Mouse (Mus musculus) stomach, embryonic 16.5 days (tissue): ENCODE measurements around the gene Primpol. TPM values are rescaled to one million over a fixed set of nuclear protein-coding genes. Genes with fewer than 3 reads are reported as not detected.

Source experiments
- ATAC-seq: fragments of 200-750 bp; cut with Nextera tagmentation; 2 replicates; pipeline ENCODE4 v1.8.0; 2017; ENCODE audit warnings: moderate number of reproducible peaks, moderate TSS enrichment; ENCODE audit not compliant: insufficient read depth, low FRiP score
- H3K27ac ChIP-seq: fragments of 300-500 bp; sonication (generic); 2 replicates; pipeline ENCODE4 v1.5.1; 2014; ENCODE audit warnings: low read length
- H3K27me3 ChIP-seq: fragments of 300-500 bp; sonication (generic); 2 replicates; pipeline ENCODE4 v1.6.1; 2014; ENCODE audit warnings: low read length, control low read depth, mixed read lengths; ENCODE audit not compliant: control insufficient read depth, insufficient read depth
- H3K36me3 ChIP-seq: fragments of 300-500 bp; sonication (generic); 2 replicates; pipeline ENCODE4 v1.6.1; 2014; ENCODE audit warnings: low read length; ENCODE audit not compliant: control insufficient read depth, insufficient read depth
- H3K4me1 ChIP-seq: fragments of 300-500 bp; sonication (generic); 2 replicates; pipeline ENCODE4 v1.6.1; 2014; ENCODE audit warnings: low read length, control low read depth, mixed read lengths; ENCODE audit not compliant: control insufficient read depth, insufficient read depth
- H3K4me2 ChIP-seq: fragments of 300-500 bp; sonication (generic); 2 replicates; pipeline ENCODE4 v1.6.1; 2014; ENCODE audit warnings: low read depth, low read length, mixed read lengths
- H3K4me3 ChIP-seq: fragments of 300-500 bp; sonication (generic); replicated peaks from 2 replicates; pipeline ENCODE4 v1.5.1; 2014; ENCODE audit warnings: mild to moderate bottlenecking, low read length
- H3K9ac ChIP-seq: fragments of 300-500 bp; sonication (generic); 2 replicates; pipeline ENCODE4 v1.6.1; 2014; ENCODE audit warnings: low read length
- H3K9me3 ChIP-seq: fragments of 300-500 bp; sonication (generic); replicated peaks from 2 replicates; pipeline ENCODE4 v1.6.1; 2016; ENCODE audit warnings: low read length, control low read depth; ENCODE audit not compliant: control insufficient read depth
- WGBS: fragments of 180-500 bp; shearing (Covaris S2); extraction: QIAGEN DNeasy Blood & Tissue Kit; methylation state at CpG from one replicate; pipeline ENCODE4 v1.1.7; 2014; 5-methylcytosine and 5-hydroxymethylcytosine counted together
- polyA plus RNA-seq: library from polyadenylated mRNA; unstranded; fragments of >200 nt; fragmentation: Nextera tagmentation; extraction: Ambion mirVana; gene quantifications from 2 replicates; pipeline ENCODE4 v1.2.1, GENCODE M21; 2015

Gene Primpol
- 13.1 and 14.6 TPM in 2 replicates for polyA plus RNA-seq

- under 1% methylated on average over 52 of the region's 54 CpGs for WGBS
- peak within 1 kb of the TSS; percentile 88 for H3K9ac ChIP-seq
- H3K27me3 ChIP-seq, result no peaks in the 10 kb centered on the region
- H3K27ac ChIP-seq, result peak within 1 kb of the TSS; percentile 91
- peak within 1 kb of the TSS; percentile 90 for H3K4me3 ChIP-seq
- no peaks in the 10 kb centered on the region for H3K36me3 ChIP-seq
- H3K4me1 ChIP-seq, result peaks cover 27% of the 10 kb centered on the region
- ATAC-seq, result peak; percentile 98
- peak within 1 kb of the TSS; percentile 99 for H3K4me2 ChIP-seq
- no peaks in the 10 kb centered on the region for H3K9me3 ChIP-seq
Measured at GRCm38 (mm10) chr8:46616879-46617689, at the start of gene Primpol, which contains the start of gene Casp3. Gene Primpol, minus strand, starts transcription at chr8:46617212. Gene Casp3, plus strand, starts transcription at chr8:46617291.

DNA sequence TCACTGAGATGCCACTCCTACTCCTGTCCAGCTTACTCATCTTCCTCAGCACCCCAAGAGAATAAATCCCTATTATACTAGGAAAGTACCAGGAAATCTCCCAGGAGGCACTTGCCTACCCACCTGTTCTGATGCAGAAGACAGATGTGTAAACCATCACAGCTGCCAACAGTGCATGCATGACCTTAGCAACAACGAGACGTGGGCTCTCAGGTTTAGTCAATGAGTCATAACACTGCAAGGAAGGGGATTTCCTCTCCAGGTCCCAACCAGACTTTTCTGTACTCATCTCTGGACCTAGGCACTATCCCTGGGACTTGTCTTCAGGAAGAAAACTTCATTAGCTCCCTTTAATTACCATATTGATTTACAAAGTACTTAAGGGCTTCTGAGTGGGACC is 38.9 kb upstream of the Primpol start:
- H3K27me3 ChIP-seq, result no peaks in the 10 kb centered on the region
- no peaks in the 10 kb centered on the region for H3K9me3 ChIP-seq
- H3K36me3 ChIP-seq, result no peaks in the 10 kb centered on the region
- H3K27ac ChIP-seq, result no peak overlapping the region
- no peak overlapping the region for H3K4me2 ChIP-seq
- no peak overlapping the region for H3K4me3 ChIP-seq
- H3K9ac ChIP-seq, result no peak overlapping the region
- no peaks in the 10 kb centered on the region for H3K4me1 ChIP-seq
- ATAC-seq, result no peak
- WGBS, result 46% methylated on average over 2 of the region's 2 CpGs

DNA sequence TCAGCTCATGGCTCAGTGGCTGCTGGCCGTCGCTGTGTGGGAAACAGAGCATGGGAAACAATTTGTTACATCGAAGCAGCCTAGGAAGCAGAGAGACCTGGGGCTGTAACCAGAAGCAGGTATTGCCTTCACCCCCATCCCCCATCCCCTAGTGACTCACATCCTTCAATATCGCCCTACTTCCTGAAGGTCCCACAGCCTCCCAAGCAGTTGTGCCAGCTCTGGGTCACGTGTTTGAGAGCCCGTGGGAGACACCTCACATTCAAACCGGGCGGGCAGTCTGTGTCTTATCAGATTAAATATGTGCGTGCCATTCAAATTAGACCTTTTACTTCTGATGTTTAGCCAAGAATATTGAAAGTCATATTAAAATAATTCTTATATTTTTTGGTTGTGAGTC is 34.9 kb upstream of the Primpol start:
- H3K9me3 ChIP-seq, result no peaks in the 10 kb centered on the region
- no peak overlapping the region for H3K27ac ChIP-seq
- H3K4me2 ChIP-seq, result no peak overlapping the region
- H3K4me3 ChIP-seq, result no peak overlapping the region
- 62% methylated on average over 9 of the region's 9 CpGs for WGBS
- H3K36me3 ChIP-seq, result no peaks in the 10 kb centered on the region
- no peaks in the 10 kb centered on the region for H3K4me1 ChIP-seq
- no peaks in the 10 kb centered on the region for H3K27me3 ChIP-seq
- no peak overlapping the region for H3K9ac ChIP-seq
- peak; percentile 64; the same call in 1 of the 2 replicates for ATAC-seq

- WGBS, result 75% methylated on average over 4 of the region's 4 CpGs
- Histone ChIP-seq H3K27me3 (no peaks in the 10 kb centered on the region), H3K9ac (no peak overlapping the region), H3K27ac (no peak overlapping the region), H3K4me3 (no peak overlapping the region), H3K4me1 (no peaks in the 10 kb centered on the region), H3K36me3 (no peaks in the 10 kb centered on the region), H3K9me3 (no peaks in the 10 kb centered on the region), H3K4me2 (no peak overlapping the region)
- no peak for ATAC-seq
Measured at GRCm38 (mm10) chr8:46648421-46648820, 31.4 kb upstream of the Primpol start.

- Histone ChIP-seq H3K4me1 (no peaks in the 10 kb centered on the region), H3K36me3 (0 out of 2 replicates have a peak, but pooled peaks cover 5% of the 10 kb centered on the region), H3K4me2 (no peak overlapping the region), H3K9me3 (no peaks in the 10 kb centered on the region), H3K9ac (no peak overlapping the region), H3K27me3 (no peaks in the 10 kb centered on the region), H3K27ac (no peak overlapping the region), H3K4me3 (no peak overlapping the region)
- ATAC-seq, result no peak
- WGBS, result 76% methylated on average over 5 of the region's 5 CpGs
Measured at GRCm38 (mm10) chr8:46641272-46641671, 24.3 kb upstream of the Primpol start.

- ATAC-seq, result no peak
- no peak overlapping the region for H3K4me2 ChIP-seq
- no peaks in the 10 kb centered on the region for H3K4me1 ChIP-seq
- no peak overlapping the region for H3K4me3 ChIP-seq
- H3K27ac ChIP-seq, result no peak overlapping the region
- no peaks in the 10 kb centered on the region for H3K27me3 ChIP-seq
- H3K36me3 ChIP-seq, result peaks cover 11% of the 10 kb centered on the region; the same call in 1 of the 2 replicates
- no peak overlapping the region for H3K9ac ChIP-seq
- no peaks in the 10 kb centered on the region for H3K9me3 ChIP-seq
- 65% methylated on average over 5 of the region's 5 CpGs for WGBS
Measured at GRCm38 (mm10) chr8:46639852-46640251, 22.8 kb upstream of the Primpol start.

DNA sequence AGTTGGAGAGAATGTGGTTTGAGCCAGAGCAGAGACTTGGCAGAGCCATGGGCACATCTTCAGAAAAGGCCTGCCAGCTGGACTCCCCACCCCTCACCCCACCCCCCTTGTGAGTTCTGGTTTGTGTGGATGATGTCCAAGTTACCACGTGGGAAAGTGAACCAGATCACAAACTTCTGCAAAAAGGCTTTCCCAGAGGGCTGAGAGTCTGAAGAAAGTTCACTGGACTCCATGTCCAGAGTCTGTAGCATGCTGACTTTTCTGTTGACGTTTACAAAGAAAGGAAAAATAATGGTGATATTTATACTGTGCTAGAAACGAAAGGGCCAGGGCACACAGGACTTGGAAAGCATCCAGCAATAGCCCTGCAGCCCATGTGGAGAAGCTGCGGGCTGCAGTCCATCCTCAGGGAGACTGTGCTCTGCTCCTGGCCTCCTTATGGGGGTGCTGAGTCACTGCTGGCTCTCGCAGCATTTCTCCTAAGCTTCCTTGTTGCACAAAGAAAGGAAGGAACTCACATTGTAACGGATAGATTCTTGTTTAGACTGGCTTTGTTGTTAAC is 22.1 kb upstream of the Primpol start:
- H3K4me2 ChIP-seq, result 0 out of 2 replicates have a peak overlapping the region, but pooled peaks have one; percentile 16
- peak overlapping the region; percentile 67 for H3K27ac ChIP-seq
- H3K36me3 ChIP-seq, result peaks cover 14% of the 10 kb centered on the region; the same call in 1 of the 2 replicates
- no peaks in the 10 kb centered on the region for H3K9me3 ChIP-seq
- no peaks in the 10 kb centered on the region for H3K4me1 ChIP-seq
- 35% methylated on average over 6 of the region's 6 CpGs for WGBS
- H3K27me3 ChIP-seq, result no peaks in the 10 kb centered on the region
- peak; percentile 88 for ATAC-seq
- no peak overlapping the region for H3K4me3 ChIP-seq
- no peak overlapping the region for H3K9ac ChIP-seq

- H3K36me3 ChIP-seq, result peaks cover 8% of the 10 kb centered on the region; the same call in 1 of the 2 replicates
- H3K4me1 ChIP-seq, result no peaks in the 10 kb centered on the region
- no peaks in the 10 kb centered on the region for H3K27me3 ChIP-seq
- no peak overlapping the region for H3K4me3 ChIP-seq
- no peak overlapping the region for H3K4me2 ChIP-seq
- H3K9ac ChIP-seq, result no peak overlapping the region
- H3K9me3 ChIP-seq, result no peaks in the 10 kb centered on the region
- WGBS, result 91% methylated on average over 4 of the region's 4 CpGs
- ATAC-seq, result no peak
- no peak overlapping the region for H3K27ac ChIP-seq
Measured at GRCm38 (mm10) chr8:46630932-46631331, 13.9 kb upstream of the Primpol start.

DNA sequence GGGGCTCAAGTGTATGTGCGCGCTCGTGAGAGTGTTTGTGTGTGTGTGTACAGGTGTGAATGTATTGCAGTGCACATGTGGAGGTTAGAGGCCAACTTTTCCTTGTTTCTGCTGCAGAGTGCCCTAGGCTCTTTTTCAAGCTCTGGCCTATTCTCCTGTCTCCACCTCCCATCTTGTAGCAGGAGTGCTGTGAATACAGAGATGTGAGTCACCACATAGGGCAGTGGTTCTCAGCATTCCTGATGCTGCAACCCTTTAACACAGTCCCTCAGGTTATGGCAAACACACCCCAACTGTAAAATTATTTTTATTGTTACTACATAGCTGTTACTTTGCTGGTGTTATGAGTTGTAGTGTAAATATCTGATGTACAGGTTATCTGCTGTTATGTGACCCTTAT is 13.4 kb upstream of the Primpol start:
- H3K4me3 ChIP-seq, result no peak overlapping the region
- no peak overlapping the region for H3K27ac ChIP-seq
- ATAC-seq, result no peak
- H3K27me3 ChIP-seq, result no peaks in the 10 kb centered on the region
- H3K36me3 ChIP-seq, result peaks cover 8% of the 10 kb centered on the region; the same call in 1 of the 2 replicates
- no peaks in the 10 kb centered on the region; the same call in 1 of the 2 replicates for H3K4me1 ChIP-seq
- no peak overlapping the region for H3K9ac ChIP-seq
- no peak overlapping the region for H3K4me2 ChIP-seq
- WGBS, result 98% methylated on average over 3 of the region's 3 CpGs
- no peaks in the 10 kb centered on the region for H3K9me3 ChIP-seq
